Mouse (Mus musculus) spleen, adult 2 months (tissue): Measurements from ENCODE around the gene Prap1.

Experiments
- CTCF ChIP-seq: fragments of 200-500 bp; IDR thresholded peaks from 2 replicates; pipeline ENCODE4 v1.5.1; 2011; ENCODE audit warnings: mild to moderate bottlenecking, inconsistent platforms; ENCODE audit not compliant: insufficient read depth, insufficient read length, insufficient replicate concordance; ENCODE audit errors: extremely low read depth
- POLR2A ChIP-seq: fragments of 200-500 bp; IDR thresholded peaks from 2 replicates; pipeline ENCODE4 v1.6.1; 2011; ENCODE audit warnings: low read depth, low read length, inconsistent platforms

GRCm38 (mm10) chr7:140138021-140138310, 44.8 kb downstream of the Prap1 start:
- TF ChIP-seq POLR2A (no peak; the same call in 1 of the 2 replicates), CTCF (no peak)
